Mouse (Mus musculus): ENCODE measurements around the gene Erp29.

Gene Erp29

GRCm38 (mm10) chr5:121449976-121450375 lies 2.3 kb downstream of the Erp29 start:
- peak; percentile 26 for DNase-seq (ENCODE audit: extremely low spot score, low spot score)

- no peak for DNase-seq (ENCODE audit: extremely low spot score, low spot score)
Measured at GRCm38 (mm10) chr5:121448450-121448849, 3.9 kb downstream of the Erp29 start.

DNA sequence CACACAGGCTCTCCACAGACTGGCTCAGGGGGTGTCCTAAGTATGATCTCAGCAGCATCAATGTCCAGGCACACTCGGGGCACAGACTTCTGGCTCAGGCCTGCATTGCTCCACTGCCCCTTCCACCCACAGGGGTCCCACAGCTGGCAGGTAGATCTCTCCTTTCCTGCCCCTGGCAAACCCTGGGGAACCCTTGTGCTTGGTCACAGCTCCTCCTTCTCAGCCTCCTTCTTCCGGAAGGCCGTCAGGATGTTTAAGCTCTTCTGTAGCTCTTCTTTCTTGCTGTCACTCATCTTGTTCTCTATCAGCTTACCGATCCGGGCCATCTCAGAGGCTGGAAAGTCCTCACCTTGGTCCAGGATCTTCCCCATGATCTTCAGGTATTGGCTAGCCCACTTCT lies 7.4 kb downstream of the Erp29 start:
- DNase-seq (ENCODE audit: extremely low spot score, low spot score) = no peak

DNA sequence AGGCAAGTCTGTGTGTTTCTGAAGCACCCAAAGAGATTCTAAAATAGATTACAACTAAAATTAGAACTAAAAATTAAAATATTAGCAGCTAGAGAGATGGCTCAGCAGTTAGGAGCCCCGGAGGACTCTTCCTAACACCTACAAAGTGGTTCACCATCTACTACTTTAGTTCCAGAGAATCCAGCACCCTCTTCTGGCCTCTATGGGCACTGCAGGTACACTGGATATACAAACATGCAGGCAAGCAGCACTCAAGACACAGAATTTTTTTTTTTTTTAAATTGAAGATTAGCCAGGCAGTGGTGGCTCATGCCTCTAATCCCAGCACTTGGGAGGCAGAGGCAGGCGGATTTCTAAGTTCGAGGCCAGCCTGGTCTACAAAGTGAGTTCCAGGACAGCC lies 8.8 kb downstream of the Erp29 start:
- DNase-seq (ENCODE audit: extremely low spot score, low spot score) = peak; percentile 48

DNA sequence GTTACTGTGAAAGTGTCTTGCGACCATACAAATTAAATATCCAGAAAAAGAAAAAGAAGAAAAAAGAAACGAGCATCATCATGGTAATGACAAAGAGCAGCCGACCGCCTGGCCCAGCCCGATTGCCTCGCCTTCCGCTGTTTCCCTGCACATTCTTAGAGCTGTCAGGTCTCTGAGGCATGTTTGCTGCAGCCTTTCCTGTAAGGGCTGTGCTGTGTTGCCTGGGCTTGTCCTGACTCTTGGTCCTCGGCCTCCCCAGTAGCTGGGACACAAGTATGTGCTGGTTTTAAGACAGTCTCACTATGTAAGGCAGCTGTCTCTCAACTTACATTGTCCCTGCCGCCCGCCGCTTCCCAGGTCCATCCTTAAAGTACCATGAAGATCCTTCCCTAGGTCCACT lies 13.6 kb downstream of the Erp29 start:
- no peak for DNase-seq (ENCODE audit: extremely low spot score, low spot score)

- no peak for DNase-seq (ENCODE audit: extremely low spot score, low spot score)
Measured at GRCm38 (mm10) chr5:121438131-121438530, 14.2 kb downstream of the Erp29 start.

DNA sequence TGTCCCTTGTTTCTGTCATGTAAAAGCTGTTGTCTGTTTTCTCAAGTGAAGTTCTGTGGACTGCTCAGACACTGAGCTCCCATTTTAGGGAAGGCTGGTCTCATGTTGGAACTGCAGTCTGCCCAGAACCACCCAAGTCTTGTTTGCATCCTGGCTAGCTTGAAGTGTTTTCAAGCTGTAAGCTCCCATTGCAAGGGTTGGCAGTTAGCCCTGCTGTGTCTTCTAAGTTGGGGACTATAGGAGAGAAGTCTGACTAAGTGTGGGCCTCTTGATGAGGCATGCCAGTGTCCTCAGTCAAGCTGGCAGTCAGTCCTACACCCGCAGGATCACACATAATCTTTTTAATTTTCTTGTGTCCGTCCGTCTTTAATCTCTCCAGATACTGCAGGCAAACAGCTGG lies 23.4 kb downstream of the Erp29 start:
- DNase-seq (ENCODE audit: extremely low spot score, low spot score) = no peak

GRCm38 (mm10) chr5:121423297-121423696 lies 29.0 kb downstream of the Erp29 start:
- no peak for DNase-seq (ENCODE audit: extremely low spot score, low spot score)

- no peak for DNase-seq (ENCODE audit: extremely low spot score, low spot score)
Measured at GRCm38 (mm10) chr5:121422787-121423186, 29.5 kb downstream of the Erp29 start.

DNA sequence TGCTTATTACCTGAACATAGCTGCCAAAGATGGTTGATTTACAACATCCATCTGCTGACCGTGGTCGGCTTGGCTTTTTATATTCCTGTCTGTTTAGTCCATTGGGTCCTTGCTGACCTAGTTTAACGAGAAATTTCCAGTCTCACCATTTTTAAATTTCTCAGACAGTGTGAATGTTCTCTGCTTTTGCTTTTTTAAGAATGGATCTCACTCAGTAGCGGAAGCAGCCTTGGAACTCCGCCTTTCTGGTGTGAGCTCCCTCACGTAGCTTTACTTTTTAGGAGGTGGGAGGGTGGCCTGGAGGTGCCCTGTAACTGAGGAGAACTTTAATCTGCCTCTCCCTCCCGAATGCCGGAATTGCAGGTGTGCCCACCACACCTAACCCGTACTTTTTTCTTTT lies 31.6 kb downstream of the Erp29 start:
- DNase-seq (ENCODE audit: extremely low spot score, low spot score) = no peak

DNA sequence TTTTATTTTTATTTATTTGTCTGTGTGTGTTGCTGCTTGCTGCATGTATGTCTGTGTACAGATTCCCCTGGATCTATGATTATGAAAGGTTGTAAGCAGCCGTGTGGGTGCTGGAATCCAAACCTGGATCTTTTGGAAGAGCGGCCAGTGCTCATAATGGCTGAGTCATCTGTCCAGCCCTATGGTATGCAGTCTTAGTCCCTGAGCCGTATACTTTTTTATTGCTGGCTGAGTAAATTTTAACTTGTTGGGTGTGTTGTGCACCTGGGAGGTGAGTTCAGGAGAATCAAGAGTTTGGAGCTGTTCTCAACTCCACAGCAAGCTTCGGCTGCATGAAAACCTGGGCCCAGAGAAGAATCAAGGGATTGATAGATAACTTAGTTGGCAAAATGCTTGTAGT lies 41.3 kb downstream of the Erp29 start:
- DNase-seq (ENCODE audit: extremely low spot score, low spot score) = no peak

- DNase-seq (ENCODE audit: extremely low spot score, low spot score) = no peak
Measured at GRCm38 (mm10) chr5:121407856-121408255, 44.5 kb downstream of the Erp29 start.

GRCm38 (mm10) chr5:121400849-121401248 lies 51.5 kb downstream of the Erp29 start:
- no peak for DNase-seq (ENCODE audit: extremely low spot score, low spot score)

GRCm38 (mm10) chr5:121400064-121400463 lies 52.2 kb downstream of the Erp29 start:
- no peak for DNase-seq (ENCODE audit: extremely low spot score, low spot score)

DNA sequence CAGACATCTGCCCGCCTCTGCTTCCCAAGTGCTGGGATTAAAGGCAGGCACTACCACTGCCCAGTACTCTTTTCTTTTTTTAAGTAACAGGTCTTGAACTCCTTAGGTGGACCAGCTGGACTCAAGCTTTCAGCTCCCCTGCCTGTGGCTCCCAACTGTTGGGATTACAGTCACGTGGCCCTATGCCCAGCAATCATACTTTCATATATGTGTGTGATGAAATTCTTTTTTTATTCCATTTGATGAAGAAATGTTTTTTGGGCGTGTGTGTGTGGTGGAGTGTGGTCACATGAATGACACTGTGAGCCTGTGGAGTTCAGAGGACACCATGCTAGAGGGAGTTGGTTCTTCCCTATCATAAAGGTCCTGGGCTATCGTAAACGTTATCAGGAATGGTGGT lies 52.8 kb downstream of the Erp29 start:
- no peak for DNase-seq (ENCODE audit: extremely low spot score, low spot score)

DNA sequence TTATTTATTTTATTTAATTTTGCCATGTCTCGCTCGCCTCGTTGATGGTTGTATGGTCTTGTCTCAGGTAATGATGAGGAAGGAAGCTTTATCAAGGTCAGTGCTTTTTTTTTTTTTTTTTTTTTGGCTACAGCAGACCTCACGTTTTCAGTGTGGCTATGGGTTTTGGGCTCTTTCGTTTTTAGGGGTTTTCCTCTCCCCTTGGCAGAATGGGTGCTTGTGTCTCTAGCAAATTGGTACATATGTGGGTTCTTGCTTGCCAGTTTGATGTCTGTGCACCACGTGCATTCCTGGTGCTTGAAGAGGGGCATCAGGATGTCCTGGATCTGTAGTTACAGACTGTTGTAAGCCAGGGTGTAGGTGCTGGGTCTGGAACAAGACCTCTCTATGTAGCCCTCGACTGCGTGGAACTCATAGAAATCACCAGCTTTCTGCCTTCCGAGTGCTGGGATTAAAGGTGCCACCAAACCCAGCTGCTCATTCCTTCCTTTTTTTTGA lies 53.3 kb downstream of the Erp29 start:
- no peak for DNase-seq (ENCODE audit: extremely low spot score, low spot score)

DNA sequence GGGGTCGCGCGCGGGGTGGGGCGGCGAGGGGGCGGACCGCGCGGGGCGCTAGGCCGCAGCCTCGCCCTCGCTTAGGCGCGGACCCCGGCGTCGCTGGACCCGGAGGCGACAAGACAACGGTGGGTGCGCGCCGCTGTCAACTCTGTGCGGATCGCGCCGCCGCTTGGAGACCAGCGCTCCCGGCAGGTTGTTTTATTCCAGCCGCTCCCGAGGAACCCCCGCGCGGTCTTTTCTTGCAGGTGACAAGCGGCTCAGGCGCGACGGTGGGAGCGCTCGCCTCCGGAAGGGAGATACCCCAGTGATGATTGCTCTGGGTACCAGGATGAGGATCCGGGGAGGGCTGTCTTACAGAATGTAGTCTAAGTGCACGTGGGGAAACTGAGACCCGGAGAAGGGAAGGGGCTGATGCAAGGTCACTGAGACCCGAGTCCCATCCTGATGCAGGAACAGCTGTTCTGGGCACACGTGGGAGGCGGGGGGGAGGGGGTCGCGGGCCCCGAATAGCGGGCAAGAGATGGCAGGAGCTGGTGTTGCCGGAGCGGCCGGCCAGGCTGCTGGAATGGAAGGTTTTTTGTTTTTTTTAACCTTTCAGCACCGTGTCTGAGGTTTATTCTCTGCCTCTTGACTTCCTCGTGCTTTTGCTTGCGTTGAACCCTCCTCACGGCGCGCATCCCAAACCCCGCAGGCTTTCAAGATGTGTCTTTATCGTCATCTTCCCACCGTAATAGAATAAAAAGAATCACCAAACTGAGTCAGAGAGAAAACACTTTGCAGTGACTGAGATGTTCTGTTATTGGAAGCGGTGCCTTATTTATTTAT lies 54.0 kb downstream of the Erp29 start:
- DNase-seq (ENCODE audit: extremely low spot score, low spot score) = no peak

DNA sequence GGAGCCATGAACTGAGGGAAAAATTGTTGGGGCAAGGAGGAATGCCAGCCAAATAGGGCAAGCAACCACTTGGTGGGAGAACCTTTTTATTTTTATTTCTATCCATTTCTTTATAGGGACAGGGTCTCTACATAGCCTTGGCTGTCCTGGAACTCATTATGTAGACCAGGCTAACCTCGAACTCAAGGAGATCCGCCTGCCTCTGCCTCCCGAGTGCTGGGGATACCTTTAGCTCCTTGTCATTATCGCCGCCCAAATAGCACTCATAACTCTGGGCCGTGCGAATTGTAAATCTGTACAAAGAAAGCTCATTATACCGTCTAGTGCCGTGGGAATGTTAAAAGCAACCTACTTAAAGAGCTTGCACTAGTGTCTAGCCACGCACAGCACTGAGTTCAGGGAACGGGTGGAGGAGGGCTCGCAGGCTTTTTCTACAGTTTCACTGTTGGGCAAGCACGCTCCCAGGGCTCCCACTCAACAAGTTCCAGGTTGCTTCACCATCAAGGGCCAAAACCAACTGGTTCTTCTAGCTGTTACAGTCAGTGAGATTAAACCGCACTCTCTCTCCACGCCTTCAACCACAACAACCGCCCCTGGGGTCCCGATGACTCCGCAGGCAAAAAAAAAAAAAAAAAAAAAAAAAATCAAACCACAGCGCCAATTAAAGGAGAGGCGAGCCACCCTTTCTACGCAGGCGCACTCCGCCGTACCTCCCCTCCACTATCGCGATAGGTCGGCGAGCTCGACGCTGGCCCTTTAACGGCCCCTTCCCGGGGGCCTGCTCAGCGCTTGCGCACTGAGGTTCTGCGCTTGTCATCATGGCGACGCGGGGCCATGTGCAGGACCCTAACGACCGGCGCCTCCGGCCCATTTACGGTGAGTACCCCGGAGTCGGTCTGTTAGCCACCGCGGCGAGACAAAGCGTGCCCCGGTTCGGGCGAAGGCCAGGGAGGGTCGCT lies 54.8 kb downstream of the Erp29 start, which contains the start of gene Naa25:
TSS of gene Naa25 (plus strand) at position 750 of the 959 bp plus-strand sequence.
- peak; percentile 94 for DNase-seq (ENCODE audit: extremely low spot score, low spot score)

DNA sequence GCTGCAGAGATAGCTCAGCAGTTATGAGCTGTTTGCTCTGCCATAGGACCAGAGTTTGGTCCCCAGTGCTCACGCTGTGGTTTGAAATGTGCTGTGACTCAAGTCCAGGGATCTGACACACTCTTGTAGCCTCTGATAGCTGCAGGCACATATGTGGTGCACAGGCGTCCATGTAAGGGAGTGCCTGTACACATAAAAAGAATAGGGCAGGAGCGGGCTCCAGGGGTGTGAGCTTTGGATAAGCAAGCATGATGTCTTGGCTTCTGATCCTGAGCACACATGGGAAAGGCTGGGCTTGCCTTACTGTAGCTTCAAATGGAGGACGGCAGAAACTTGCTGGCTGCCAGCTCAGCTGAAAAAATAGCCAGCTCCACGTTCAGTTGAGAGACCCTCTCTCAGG lies 56.7 kb downstream of the Erp29 start:
- DNase-seq (ENCODE audit: extremely low spot score, low spot score) = no peak

- DNase-seq (ENCODE audit: extremely low spot score, low spot score) = no peak
Measured at GRCm38 (mm10) chr5:121393402-121393801, 58.9 kb downstream of the Erp29 start.

DNA sequence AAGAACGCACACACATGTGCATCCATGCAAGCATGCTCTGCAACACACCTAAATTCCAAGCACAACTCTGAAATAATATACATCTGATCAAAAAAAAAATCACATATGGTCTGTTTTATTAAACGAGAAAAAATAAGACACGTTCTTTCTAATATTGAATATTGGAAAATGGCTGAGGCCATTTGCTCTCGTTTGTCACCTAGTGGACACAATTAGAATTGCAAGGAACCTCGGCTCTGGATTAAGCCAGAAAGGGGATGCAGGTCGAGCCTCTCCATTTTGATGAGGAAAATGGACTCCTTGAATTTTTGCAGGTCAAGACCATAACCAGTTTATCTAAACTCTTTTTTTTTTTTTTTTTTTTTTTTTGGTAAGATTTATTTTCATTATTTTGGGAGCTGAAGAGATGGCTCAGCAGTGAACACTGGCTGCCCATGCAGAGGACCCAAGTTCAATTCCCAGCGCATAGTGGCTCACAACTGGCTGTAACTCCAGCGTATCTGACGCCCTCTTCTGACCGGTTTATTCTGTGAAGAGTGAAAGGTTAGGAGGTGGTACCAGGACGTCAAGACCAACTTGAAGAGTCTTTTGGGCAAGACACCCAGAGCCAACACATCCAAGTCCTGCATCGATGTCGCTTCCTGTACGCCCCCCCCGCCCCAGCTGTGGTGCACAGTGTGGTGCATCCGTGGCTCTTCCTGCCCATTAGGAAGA lies 59.5 kb downstream of the Erp29 start:
- DNase-seq (ENCODE audit: extremely low spot score, low spot score) = no peak

All from neural tube, embryonic 10.5 days (tissue).